Mouse (Mus musculus): ENCODE data around the gene Trio.

Trio gene

DNA sequence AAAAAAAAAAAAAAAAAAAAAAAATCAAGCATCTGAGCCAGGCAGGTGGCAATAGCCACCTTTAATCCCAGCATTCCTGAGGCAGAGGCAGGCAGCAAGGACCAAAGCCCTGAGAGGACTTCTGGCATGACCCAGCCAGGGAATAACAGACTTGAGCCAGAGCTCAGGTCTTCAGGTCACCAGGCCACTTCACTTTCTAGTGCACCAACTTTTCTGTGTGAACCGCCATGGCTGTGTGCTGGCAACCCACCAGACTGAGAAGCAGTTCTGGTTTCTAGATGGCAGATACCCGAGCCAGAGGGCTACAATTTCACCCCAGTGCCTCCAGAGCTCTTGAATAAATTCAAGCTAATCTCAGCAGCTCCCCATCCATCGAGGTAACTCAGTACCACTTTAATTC lies 104.9 kb downstream of the Trio start:
- no peak for DNase-seq (ENCODE audit: low spot score)

DNA sequence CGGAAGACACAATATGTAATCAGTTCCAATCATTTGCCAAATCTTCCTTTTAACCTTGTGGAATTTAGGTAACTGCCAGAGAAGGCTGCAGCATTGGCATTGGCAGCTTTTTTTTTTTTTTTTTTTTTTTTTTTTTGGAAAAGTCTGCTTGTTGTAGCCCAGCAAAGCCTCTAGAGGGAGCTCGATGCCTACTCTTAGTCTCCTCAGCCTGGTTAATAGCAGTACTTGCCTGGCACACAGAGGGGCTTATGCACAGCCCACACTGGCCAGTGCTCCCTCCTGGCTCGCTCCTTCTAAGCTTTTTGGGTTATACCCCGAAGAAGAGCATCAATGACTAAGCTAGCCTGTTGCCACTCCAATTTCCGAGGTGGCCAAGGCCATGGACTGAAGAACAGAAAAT lies 106.1 kb downstream of the Trio start:
- peak; percentile 28 for DNase-seq (ENCODE audit: low spot score)

DNA sequence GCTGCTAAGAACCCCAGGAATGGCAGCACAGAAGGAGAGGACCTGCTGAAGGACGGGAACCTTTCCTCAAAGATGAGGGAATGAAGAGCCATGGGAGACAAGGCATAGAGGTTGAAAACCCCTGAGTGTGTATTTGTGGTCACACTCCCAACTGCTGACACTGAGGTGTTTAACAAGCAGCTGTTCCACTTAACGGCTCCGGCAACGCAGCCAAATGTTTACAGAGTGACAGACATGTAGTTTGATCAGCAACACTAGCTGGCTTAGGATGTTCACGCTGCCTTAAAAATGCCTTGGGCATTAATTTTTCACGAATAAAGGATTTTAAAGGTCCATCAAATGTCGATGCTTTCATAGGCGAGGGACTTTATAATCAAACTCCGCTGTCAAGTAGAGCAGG lies 106.8 kb downstream of the Trio start:
- no peak for DNase-seq (ENCODE audit: low spot score)

DNA sequence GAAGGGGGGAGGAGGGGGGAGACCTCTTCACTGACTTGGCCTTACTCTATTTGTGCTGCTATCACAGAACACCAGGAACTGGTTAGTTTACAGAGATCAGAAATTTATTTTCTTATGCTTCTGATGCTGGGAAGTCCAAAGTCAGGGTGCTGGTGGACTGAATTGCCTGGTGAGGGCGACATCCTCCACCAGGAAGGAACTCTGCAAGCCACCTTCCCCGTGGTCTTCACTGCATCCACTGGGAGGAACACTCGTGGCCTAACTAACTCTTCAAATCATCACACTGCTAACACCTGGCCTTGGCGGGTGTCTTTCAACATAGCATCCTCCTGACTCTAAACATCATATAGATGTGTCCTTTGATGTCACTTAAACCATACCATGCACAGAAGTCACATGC lies 109.4 kb downstream of the Trio start:
- no peak for DNase-seq (ENCODE audit: low spot score)

DNA sequence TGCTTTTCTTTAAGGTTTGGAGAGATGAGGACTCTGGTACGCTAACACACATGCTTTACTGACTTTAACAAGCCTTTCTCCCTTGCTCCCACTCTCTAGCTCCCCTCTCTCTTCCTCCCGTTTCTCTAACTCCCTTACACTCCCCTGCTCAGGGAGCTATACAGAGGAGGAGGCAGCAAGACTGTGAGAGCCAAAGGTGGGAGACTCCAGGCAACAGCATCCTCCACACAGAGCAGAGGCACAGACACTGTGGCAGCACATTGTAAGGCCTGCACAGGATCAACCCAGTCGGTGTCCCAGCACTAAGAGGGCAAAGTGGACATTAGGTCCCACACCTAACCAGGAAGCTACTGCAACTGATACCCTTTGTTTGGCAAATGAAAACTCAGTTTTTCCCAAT lies 112.6 kb downstream of the Trio start:
- DNase-seq (ENCODE audit: low spot score): no peak

DNA sequence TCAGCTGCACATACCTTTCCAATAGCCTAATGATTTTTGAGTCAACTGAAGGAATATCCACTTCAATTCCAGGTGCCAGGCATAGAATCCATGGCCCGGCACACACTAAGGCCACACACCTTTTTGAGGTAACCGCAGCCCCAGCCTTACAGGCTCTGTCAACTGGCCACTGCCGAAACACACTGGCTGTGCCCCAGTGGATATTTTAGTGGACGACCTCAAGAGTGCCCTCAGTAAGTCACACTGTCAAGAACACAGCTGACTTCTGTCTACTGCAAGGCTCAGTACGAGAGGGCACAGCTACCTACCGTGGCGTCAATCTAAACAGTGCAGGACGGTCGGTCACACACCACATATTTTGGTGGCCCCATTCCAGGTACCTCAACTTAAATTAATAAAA lies 114.5 kb downstream of the Trio start:
- DNase-seq (ENCODE audit: low spot score): no peak

DNA sequence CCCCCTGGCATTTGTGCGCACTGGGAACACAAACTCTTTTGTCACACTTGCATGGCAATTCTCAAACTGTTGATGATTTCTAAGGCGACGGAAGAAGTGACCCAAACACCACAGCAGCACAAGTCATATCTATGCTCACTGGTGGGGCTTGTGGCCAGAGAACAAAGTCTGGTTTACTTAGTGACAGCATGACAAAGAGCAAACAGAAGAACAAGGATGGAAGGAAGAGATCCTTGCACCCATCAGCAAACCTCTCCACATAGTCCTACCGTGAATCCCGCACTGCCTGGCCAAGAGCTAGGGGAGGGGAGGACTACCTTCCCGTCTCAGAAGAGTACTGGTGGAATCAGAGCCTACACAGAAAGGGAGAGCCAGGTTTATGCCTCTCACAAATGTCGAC lies 115.5 kb downstream of the Trio start:
- DNase-seq (ENCODE audit: low spot score): no peak

DNA sequence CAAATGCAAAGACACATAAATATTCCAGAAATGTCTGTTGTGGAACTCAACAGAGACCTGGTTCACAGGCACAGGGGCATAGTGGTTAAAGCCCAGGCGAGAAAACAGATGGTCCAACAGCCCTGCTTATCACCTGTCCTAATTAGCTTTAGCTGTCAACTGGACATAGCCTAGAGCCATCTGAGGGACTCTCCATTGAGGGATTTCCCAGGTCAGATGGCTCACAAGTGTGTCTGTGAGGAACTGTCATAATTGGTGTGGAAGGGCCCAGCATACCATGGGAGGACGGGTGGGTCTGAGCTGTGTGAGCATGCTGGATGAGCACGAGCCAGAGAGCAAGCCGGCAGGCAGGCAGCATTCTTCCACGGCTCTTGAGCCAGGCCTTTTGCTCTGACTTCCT lies 118.0 kb downstream of the Trio start:
- DNase-seq (ENCODE audit: low spot score): no peak

DNA sequence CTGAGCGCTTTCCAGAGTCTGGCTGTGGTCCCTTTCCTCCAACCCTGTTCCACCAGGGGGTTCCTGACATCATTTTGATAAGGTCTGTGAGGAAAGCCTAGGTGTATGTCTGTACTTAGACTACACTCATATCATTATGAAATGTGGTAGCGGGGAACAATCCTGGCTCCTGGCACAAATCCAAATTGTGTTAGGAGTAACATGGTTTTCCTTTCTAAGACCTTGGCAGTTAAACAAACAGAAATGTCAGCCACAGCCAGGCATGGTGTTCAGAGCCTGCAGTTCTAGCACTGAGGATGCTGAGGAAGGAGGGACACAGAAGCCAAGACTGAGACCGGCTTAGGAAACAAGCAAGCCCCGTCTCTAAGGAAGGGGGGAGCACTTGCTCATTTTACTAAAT lies 119.2 kb downstream of the Trio start:
- no peak for DNase-seq (ENCODE audit: low spot score)

DNA sequence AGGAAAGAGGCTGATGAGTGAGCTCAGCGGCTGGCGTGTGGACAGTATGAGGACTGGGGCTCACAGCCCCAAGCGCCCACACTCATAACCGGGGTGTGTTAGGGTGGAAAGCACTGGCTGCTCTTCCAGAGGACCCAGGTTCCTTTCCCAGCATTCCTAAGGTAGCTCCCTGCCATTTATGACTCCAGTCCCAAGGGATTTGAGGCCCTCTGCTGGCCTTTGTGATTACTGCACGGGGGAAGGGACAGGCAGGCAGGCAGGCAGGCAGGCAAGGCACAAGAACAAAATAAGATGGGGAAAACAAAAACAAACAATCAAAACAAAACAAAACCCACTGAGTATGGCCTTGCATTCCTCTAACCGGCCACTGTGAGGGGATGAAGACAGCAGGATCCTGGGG lies 120.3 kb downstream of the Trio start:
- DNase-seq (ENCODE audit: low spot score): no peak

DNA sequence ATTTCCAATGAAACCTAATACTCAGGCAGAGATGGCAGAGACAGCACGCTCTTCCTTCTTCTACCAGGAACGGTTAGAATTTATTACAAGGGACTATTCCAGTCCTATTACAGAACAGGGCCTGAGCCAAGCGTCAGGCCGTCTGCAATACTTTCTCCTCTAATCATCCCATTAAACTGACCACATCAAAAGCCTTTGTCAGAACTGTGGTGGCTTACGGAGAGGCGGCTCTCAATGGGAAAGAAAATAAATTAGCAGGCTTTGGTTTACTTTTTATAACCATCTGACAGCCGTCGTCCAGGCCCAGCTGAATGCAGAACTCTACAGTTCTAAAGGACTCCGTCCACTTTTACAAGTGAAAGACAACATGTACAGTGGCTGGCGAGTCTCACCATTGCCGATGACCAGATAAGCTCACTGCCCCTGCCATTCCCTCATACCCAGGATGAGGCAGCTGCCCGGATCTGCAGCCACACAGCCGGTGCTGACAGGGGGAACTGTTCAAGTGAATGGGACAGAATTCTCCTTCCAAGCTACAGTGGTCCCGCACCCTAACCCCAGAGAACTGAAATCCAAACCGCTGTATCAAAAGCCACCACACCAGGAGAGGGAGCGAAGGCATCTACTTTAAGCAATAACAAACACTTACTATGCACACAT lies 121.2 kb downstream of the Trio start:
- no peak for DNase-seq (ENCODE audit: low spot score)

DNA sequence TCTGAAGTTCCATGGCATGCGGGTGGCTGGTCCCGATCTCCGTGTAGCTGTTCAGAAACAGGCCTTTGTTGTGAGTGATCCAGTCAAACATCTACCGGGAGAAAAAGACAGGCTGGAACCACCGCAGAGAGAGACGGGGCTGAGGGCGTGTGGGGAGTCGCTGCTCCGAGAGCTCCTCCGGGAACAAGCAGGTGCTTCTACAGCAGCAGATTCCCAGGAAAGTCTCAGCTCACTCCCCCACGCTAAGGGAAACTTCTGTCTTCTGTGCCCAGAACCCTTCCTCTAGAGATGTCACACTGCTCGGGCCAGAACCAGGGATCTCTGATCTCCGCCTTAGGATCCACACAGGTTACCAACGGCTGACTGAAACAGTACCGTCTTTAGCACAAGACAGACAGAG lies 124.4 kb downstream of the Trio start:
- DNase-seq (ENCODE audit: low spot score): no peak

DNA sequence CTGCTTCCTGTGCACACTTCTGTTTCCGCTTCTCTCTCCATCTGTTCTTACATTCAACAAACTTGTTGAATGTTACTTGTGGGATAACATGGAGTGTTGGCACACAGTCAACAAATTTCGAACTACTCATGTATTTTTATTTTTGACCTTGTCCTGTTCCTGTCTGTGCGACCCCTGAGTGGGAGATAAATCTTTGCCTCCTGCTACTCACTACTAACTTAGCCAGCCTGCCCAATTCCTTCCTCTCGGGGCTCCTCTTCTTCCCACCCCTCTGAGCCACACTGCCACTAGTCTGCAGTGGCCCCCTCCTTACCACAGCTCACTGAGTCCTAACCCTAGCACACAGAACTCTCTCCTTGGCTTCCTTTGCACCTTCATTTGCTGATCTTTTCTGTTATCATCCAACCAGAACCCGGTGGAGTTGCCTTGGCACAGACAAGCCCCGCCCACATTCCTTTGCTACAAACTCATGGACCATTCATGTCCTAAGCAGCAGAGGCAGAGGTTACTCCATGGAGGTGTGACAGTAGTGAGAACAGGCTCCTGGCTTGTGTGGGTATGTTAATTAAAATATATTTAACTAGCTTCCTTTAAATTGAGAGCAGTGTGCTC lies 126.7 kb downstream of the Trio start:
- DNase-seq (ENCODE audit: low spot score): no peak

DNA sequence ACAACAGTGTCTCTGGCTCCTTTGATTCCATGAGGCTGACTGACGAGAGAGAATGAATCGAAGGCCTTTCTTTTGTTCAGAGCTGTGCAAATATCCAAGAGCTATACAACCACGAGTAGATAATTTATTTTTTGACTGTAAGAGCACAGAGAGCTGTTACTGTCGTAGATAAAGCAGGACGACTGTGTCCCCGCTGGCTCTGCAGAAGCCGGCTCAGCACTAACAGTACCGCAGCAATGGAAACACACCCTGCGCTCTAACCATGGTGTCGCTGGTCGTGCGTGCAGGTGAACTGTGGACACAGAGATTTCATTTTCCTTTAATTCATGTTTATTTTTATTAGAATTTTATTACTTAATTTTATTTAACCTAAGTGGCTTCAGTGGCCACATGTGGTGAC lies 131.5 kb downstream of the Trio start:
- DNase-seq (ENCODE audit: low spot score): no peak

DNA sequence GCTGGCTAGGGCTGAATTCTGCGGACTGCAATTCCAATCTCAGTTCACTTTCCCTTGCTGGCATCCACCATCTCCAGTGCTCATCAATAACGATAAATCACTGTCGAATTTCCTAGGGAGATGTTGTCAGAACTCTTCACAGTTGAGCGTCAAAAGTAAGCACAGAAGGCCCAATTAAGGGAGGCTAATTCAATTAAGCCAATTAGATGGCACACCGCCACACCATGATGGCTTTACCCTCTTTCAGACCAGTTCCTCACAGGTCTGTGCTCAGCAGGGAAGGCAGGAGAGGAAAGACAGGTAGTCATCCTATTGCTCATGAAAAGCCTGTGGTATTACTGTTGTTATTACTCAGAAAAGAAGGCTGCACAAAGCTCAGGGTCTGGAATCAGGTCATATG lies 133.6 kb downstream of the Trio start:
- no peak for DNase-seq (ENCODE audit: low spot score)

DNA sequence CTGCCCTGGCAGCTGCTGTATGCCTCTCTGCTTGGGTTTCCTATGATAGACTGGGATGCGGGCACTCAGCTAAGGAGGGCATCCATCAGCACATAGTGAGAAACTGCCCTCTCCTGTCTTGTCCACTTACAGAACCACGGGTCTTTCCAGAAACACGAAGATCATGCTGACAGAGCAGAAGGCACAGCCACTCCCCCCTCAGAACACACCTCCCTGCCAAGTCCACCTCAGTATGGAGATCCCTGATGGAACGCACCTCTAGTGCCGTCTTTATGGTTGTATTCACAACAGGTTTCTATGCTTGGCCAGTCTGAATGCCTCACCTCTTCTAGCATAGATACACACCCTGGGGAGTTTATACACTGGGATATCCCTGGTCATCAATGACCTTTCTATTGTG lies 135.0 kb downstream of the Trio start:
- no peak for DNase-seq (ENCODE audit: low spot score)

DNA sequence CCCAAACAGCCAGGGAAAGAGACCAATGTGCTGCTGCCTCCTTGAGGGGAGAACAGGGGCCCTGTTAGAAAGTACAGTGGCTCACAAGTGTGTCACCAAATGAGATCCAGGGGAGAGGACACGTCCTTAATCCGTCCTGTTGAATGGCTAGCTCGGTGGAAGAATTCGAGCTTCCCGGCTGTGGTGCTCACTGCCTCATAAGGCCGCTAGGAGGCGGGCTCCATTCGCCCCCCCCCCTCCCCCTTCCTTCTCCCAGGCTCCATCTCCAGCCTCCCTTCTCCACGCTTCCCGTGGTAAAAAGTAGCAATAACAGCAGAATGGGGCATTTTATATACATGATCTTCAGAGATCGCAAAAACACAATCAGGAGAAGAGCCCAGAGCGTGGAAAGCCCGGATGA lies 137.5 kb downstream of the Trio start:
- DNase-seq (ENCODE audit: low spot score): no peak

DNA sequence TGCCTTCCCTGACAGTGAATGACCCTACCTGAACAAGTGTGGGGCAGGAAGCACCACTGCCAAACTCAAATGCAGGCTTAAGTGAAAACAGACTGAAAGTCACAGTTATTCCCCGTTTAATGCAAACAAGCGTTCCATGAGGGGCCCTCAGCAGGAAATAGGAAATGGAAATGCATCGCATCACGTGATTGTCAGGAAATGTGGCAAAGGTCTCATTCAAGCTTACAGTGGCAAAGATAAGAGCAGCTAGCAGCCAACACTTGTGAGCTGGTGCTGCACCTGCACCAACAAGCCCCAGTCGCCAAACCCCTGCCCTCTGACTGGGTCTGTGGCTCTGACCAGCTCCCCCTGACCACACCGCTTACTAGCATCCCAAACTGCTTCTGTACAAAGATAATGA lies 138.7 kb downstream of the Trio start:
- DNase-seq (ENCODE audit: low spot score): no peak

DNA sequence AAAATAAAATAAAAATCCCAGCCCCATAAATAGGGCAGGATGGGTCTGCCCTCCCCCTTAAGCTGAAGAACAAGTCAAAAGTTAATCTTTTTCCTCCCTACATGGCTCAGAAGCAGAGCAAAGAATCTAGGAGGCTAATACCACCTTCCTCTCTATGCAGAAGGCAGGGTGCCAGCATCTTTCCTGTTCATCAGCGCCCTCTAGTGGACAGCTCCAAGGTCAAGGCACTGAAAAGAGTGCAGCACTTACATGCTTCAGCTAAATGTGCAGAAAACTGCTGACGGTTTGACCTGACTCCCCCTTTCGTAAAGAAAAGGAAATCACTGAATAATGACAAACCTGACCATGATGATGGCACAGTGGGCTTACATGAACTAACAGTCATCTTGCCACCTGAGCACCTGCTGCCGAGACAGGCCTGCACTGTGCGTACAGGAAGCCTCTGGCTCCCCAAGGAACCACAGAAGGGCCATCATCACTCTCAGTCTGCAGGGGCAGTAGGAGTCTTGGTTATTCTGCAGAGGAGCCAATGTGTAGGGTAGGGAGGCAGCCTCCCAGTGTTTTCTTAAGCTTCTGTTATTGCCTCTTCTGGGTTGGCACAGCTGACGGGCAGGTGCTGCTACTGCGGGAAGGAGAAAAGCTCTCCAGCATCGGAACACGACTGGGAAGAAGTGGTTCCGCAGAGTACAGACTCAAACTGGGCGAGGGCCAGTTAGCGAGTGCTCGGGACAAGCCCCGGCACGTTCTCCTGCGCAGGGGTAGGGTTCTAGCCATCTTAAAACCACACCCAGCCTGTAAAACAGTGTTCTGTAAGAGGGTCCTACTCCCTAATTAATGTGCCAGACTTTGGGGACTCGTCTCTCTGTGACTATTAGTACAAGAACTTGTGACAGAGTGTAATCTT lies 141.0 kb downstream of the Trio start:
- peak; percentile 67 for DNase-seq (ENCODE audit: low spot score)

DNA sequence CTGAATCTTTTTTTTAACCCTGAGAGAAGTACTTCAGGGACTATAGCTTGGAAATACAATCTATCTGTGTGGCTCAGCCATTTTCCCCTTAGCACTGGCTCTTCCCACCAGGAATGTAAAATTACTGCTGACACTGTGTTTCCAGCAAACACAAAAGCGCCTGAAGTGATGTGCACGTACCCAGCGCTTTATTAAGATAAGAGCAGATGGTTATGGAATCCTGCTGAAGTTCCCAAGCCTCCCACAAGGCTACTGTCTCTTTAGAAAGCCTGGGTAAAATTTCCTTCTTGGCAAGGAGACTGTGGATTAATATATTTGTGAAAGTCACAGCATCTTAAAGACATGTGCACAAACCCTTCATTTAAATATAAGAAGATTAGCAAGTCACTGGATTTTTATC lies 141.8 kb downstream of the Trio start:
- no peak for DNase-seq (ENCODE audit: low spot score)

DNA sequence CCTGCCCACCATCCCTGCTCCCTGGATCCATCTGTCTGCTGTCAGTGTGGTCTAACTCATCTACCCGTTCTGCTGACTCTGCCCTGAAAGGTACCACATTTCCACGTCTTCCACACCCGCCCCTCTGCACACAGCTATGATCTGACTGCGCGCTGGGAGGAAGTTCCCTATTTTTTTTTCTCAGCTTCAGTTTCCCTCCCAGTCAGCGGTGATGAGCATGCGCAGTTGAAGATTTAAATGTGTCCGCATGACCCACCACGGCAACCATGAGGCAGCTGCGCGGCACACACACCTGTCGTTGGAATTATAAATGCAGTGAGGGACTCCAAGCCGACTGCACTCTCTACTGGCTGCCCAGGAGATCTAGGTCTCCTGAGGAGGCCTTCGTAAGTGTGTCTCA lies 142.8 kb downstream of the Trio start:
- DNase-seq (ENCODE audit: low spot score): no peak

DNA sequence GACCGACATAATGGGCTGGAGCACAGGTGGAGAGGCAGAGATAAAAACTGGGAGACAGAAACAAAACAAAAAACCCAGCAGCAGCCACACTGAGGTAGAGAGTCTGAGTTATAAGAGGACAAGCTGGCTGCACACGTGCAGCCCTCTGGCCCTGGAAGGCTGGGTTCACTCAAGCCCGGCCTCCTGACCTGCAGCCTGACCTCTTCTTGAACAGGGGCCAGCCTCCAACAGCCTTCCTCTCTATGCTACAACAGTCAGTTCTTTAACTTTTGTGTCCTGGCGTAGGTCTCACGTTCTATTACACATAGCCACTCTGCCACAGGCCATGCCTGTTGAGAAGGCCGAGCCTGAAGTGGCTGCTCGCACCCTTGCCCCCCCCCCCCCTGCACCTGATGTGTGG lies 147.8 kb downstream of the Trio start:
- DNase-seq (ENCODE audit: low spot score): no peak

DNA sequence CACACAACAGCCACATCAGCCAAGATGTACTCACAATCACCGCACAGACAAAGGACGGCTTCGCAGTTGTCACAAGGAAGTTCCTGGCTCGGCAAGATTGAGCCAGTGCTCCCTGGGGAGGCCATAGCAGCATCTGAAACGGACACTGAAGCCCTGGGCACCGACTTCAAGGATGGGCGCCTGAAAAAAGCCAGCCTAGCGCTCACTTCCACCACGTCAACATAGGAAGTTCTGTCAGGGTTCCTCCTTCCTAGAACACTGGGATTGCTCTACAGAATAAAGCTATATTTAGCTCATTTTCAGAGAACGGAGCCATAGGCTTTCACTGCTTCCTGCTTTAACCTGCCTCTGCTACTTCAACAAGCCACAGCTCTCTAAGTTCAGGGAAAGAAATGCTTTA lies 149.3 kb downstream of the Trio start:
- DNase-seq (ENCODE audit: low spot score): no peak

Data from c-Kit-positive CD71-positive TER-119-positive erythroid progenitor cells, embryonic 14.5 days (primary cell).